Mouse (Mus musculus) neural tube, embryonic 11.5 days (tissue): Measurements from ENCODE around the gene Reg2. TPM values are rescaled to one million over a fixed set of nuclear protein-coding genes. Genes with fewer than 3 reads are reported as not detected.
"Not testable (repeated sequence)": the region's sequence is repeated elsewhere in the genome, so short reads cannot be mapped to it uniquely, and the experiment has no call there.

Experiments
- ATAC-seq: fragments of 200-750 bp; cut with Nextera tagmentation; 2 replicates; pipeline ENCODE4 v1.8.0; 2017; ENCODE audit warnings: moderate number of reproducible peaks, mild to moderate bottlenecking, moderate TSS enrichment, moderate library complexity; ENCODE audit not compliant: insufficient read depth, low FRiP score, low TSS enrichment
- DNase-seq: peaks from one replicate; pipeline ENCODE4 v3.0.0-alpha.2; 2015; ENCODE audit warnings: low spot score
- H3K27ac ChIP-seq: fragments of 300-500 bp; sonication (generic); 2 replicates; pipeline ENCODE4 v1.5.1; 2014; ENCODE audit warnings: low read depth, mild to moderate bottlenecking, low read length
- H3K27me3 ChIP-seq: fragments of 300-500 bp; sonication (generic); 2 replicates; pipeline ENCODE4 v1.6.1; 2014; ENCODE audit warnings: mild to moderate bottlenecking, low read length, mixed read lengths; ENCODE audit not compliant: control insufficient read depth, insufficient read depth
- H3K36me3 ChIP-seq: fragments of 300-500 bp; sonication (generic); 2 replicates; pipeline ENCODE4 v1.6.1; 2014; ENCODE audit warnings: mild to moderate bottlenecking, low read length, moderate library complexity, mixed read lengths; ENCODE audit not compliant: control insufficient read depth, insufficient read depth
- H3K4me1 ChIP-seq: fragments of 300-500 bp; sonication (generic); 2 replicates; pipeline ENCODE4 v1.6.1; 2014; ENCODE audit warnings: low read length, mixed read lengths; ENCODE audit not compliant: control insufficient read depth, insufficient read depth
- H3K4me2 ChIP-seq: fragments of 300-500 bp; sonication (generic); 2 replicates; pipeline ENCODE4 v1.6.1; 2014; ENCODE audit warnings: low read depth, mild to moderate bottlenecking, moderate library complexity
- H3K4me3 ChIP-seq: fragments of 300-500 bp; sonication (generic); 2 replicates; pipeline ENCODE4 v1.5.1; 2014; ENCODE audit warnings: low read depth, low read length
- H3K9ac ChIP-seq: fragments of 300-500 bp; sonication (generic); 2 replicates; pipeline ENCODE4 v1.6.1; 2014; ENCODE audit warnings: mild to moderate bottlenecking, low read length
- H3K9me3 ChIP-seq: fragments of 300-500 bp; sonication (generic); 2 replicates; pipeline ENCODE4 v1.6.1; 2016; ENCODE audit warnings: low read length; ENCODE audit not compliant: control insufficient read depth
- WGBS: fragments of 180-500 bp; shearing (Covaris S2); extraction: QIAGEN DNeasy Blood & Tissue Kit; methylation state at CpG from one replicate; pipeline ENCODE4 v1.1.7; 2014; 5-methylcytosine and 5-hydroxymethylcytosine counted together
- polyA plus RNA-seq: library from polyadenylated mRNA; unstranded; fragments of >200 nt; fragmentation: Nextera tagmentation; extraction: Ambion mirVana; gene quantifications from 2 replicates; pipeline ENCODE4 v1.2.1, GENCODE M21; 2014

Gene Reg2
- not detected in 2 replicates for polyA plus RNA-seq

- H3K27me3 ChIP-seq, H3K27ac ChIP-seq, ATAC-seq, H3K4me2 ChIP-seq, H3K4me1 ChIP-seq, H3K36me3 ChIP-seq, H3K9ac ChIP-seq, H3K9me3 ChIP-seq, H3K4me3 ChIP-seq, DNase-seq: not testable (repeated sequence)
- WGBS: 90% methylated on average over 4 of the region's 17 CpGs
Measured at GRCm38 (mm10) chr6:78395323-78395722, at the start of gene Reg2. Reg2 (plus strand) TSS chr6:78395623.

- Histone ChIP-seq H3K9ac (no peak overlapping the region), H3K27me3 (no peaks in the 10 kb centered on the region), H3K4me1 (no peaks in the 10 kb centered on the region), H3K36me3 (no peaks in the 10 kb centered on the region), H3K27ac (no peak overlapping the region), H3K4me3 (no peak overlapping the region), H3K4me2 (no peak overlapping the region), H3K9me3 (no peaks in the 10 kb centered on the region)
- ATAC-seq (no peak), DNase-seq (no peak)
- WGBS: 78% methylated on average over 2 of the region's 2 CpGs
Measured at GRCm38 (mm10) chr6:78361971-78362563, 33.4 kb upstream of the Reg2 start.

- no peak for DNase-seq
- H3K9ac ChIP-seq: no peak within 1 kb of the TSS
- H3K9me3 ChIP-seq: no peaks in the 10 kb centered on the region
- 97% methylated on average over 2 of the region's 2 CpGs for WGBS
- no peaks in the 10 kb centered on the region for H3K4me1 ChIP-seq
- no peak for ATAC-seq
- no peaks in the 10 kb centered on the region for H3K36me3 ChIP-seq
- H3K4me3 ChIP-seq: no peak within 1 kb of the TSS
- H3K27ac ChIP-seq: no peak within 1 kb of the TSS
- H3K27me3 ChIP-seq: no peaks in the 10 kb centered on the region
- H3K4me2 ChIP-seq: no peak within 1 kb of the TSS
Measured at GRCm38 (mm10) chr6:78370357-78370756, 25.1 kb upstream of the Reg2 start, which contains the start of gene Reg3b. Reg3b (plus strand) TSS chr6:78370657.

GRCm38 (mm10) chr6:78378765-78379164, 16.7 kb upstream of the Reg2 start, which contains the start of gene Reg3d:
Reg3d (minus strand) TSS chr6:78378865.
- Histone ChIP-seq H3K9ac (no peak within 1 kb of the TSS), H3K4me3 (no peak within 1 kb of the TSS)
- 76% methylated on average over 2 of the region's 2 CpGs for WGBS

GRCm38 (mm10) chr6:78380409-78380808, 15.0 kb upstream of the Reg2 start, which contains the start of gene Reg3a:
Reg3a (plus strand) TSS chr6:78380709.
- DNase-seq (no peak), ATAC-seq (no peak)
- Histone ChIP-seq H3K9me3 (no peaks in the 10 kb centered on the region), H3K4me2 (no peak within 1 kb of the TSS), H3K36me3 (no peaks in the 10 kb centered on the region), H3K9ac (no peak within 1 kb of the TSS), H3K4me1 (no peaks in the 10 kb centered on the region), H3K4me3 (no peak within 1 kb of the TSS), H3K27ac (no peak within 1 kb of the TSS), H3K27me3 (no peaks in the 10 kb centered on the region)

More at GRCm38 (mm10) chr6:78378765-78379164, 16.7 kb upstream of the Reg2 start, which contains the start of gene Reg3d:
- Histone ChIP-seq H3K36me3 (no peaks in the 10 kb centered on the region), H3K4me1 (no peaks in the 10 kb centered on the region), H3K27ac (no peak within 1 kb of the TSS), H3K27me3 (no peaks in the 10 kb centered on the region), H3K4me2 (no peak within 1 kb of the TSS), H3K9me3 (no peaks in the 10 kb centered on the region)
- ATAC-seq (no peak), DNase-seq (no peak)

GRCm38 (mm10) chr6:78385609-78386008, 9.8 kb upstream of the Reg2 start:
- 91% methylated on average over 3 of the region's 3 CpGs for WGBS
- Histone ChIP-seq H3K27me3 (no peaks in the 10 kb centered on the region), H3K4me2 (no peak overlapping the region), H3K9me3 (no peaks in the 10 kb centered on the region), H3K4me3 (no peak overlapping the region), H3K9ac (no peak overlapping the region), H3K4me1 (no peaks in the 10 kb centered on the region), H3K27ac (no peak overlapping the region), H3K36me3 (no peaks in the 10 kb centered on the region)
- DNase-seq (no peak), ATAC-seq (no peak)

- H3K27ac ChIP-seq, H3K9ac ChIP-seq, H3K9me3 ChIP-seq, H3K4me1 ChIP-seq, H3K4me2 ChIP-seq, H3K4me3 ChIP-seq, ATAC-seq, DNase-seq, H3K36me3 ChIP-seq, H3K27me3 ChIP-seq: not testable (repeated sequence)
Measured at GRCm38 (mm10) chr6:78422411-78422810, 27.0 kb downstream of the Reg2 start, which contains the start of gene Reg1. Reg1 (plus strand) TSS chr6:78422711.

GRCm38 (mm10) chr6:78425497-78425896, 30.1 kb downstream of the Reg2 start:
- DNase-seq (no peak), ATAC-seq (no peak)
- WGBS: 94% methylated on average over 3 of the region's 3 CpGs
- no peak overlapping the region for H3K27ac ChIP-seq
- H3K9ac ChIP-seq: no peak overlapping the region
- no peaks in the 10 kb centered on the region for H3K9me3 ChIP-seq
- H3K4me1 ChIP-seq: no peaks in the 10 kb centered on the region
- H3K4me3 ChIP-seq: no peak overlapping the region
- no peaks in the 10 kb centered on the region for H3K36me3 ChIP-seq
- H3K4me2 ChIP-seq: no peak overlapping the region
- H3K27me3 ChIP-seq: no peaks in the 10 kb centered on the region

- no peak overlapping the region for H3K9ac ChIP-seq
- H3K4me1 ChIP-seq: no peaks in the 10 kb centered on the region
- H3K4me3 ChIP-seq: no peak overlapping the region
- H3K27ac ChIP-seq: no peak overlapping the region
- DNase-seq (no peak), ATAC-seq (no peak)
- WGBS: 74% methylated on average over 1 of the region's 1 CpGs
- H3K36me3 ChIP-seq: no peaks in the 10 kb centered on the region
- no peaks in the 10 kb centered on the region for H3K27me3 ChIP-seq
- H3K4me2 ChIP-seq: no peak overlapping the region
- H3K9me3 ChIP-seq: no peaks in the 10 kb centered on the region
Measured at GRCm38 (mm10) chr6:78447202-78447601, 51.8 kb downstream of the Reg2 start.
